Mouse (Mus musculus) intestine, embryonic 14.5 days (tissue): ENCODE measurements around the gene Ptch2. TPM values are rescaled to one million over a fixed set of nuclear protein-coding genes. Genes with fewer than 3 reads are reported as not detected.

ENCODE experiments used
- ATAC-seq: fragments of 200-750 bp; cut with Nextera tagmentation; replicated peaks from 2 replicates; pipeline ENCODE4 v1.8.0; 2017; ENCODE audit warnings: low read depth, moderate number of reproducible peaks, moderate TSS enrichment, moderate library complexity; ENCODE audit not compliant: low FRiP score, low TSS enrichment
- DNase-seq: peaks from one replicate; pipeline ENCODE4 v3.0.0-alpha.2; 2018; ENCODE audit warnings: low spot score
- H3K27ac ChIP-seq: fragments of 300-500 bp; sonication (generic); 2 replicates; pipeline ENCODE4 v1.5.1; 2014; ENCODE audit warnings: low read depth, mild to moderate bottlenecking, control low read depth
- H3K27me3 ChIP-seq: fragments of 300-500 bp; sonication (generic); replicated peaks from 2 replicates; pipeline ENCODE4 v1.6.1; 2014; ENCODE audit warnings: low read length, control low read depth; ENCODE audit not compliant: control insufficient read depth, insufficient read depth
- H3K36me3 ChIP-seq: fragments of 300-500 bp; sonication (generic); 2 replicates; pipeline ENCODE4 v1.6.1; 2014; ENCODE audit warnings: low read length, control low read depth; ENCODE audit not compliant: control insufficient read depth, insufficient read depth
- H3K4me1 ChIP-seq: fragments of 300-500 bp; sonication (generic); replicated peaks from 2 replicates; pipeline ENCODE4 v1.6.1; 2014; ENCODE audit warnings: low read length, control low read depth, mixed read lengths; ENCODE audit not compliant: control insufficient read depth, insufficient read depth
- H3K4me2 ChIP-seq: fragments of 300-500 bp; sonication (generic); 2 replicates; pipeline ENCODE4 v1.6.1; 2014; ENCODE audit warnings: low read length
- H3K4me3 ChIP-seq: fragments of 300-500 bp; sonication (generic); 2 replicates; pipeline ENCODE4 v1.5.1; 2014; ENCODE audit warnings: low read depth, low read length, control low read depth, mixed read lengths
- H3K9ac ChIP-seq: fragments of 300-500 bp; sonication (generic); 2 replicates; pipeline ENCODE4 v1.6.1; 2014; ENCODE audit warnings: mild to moderate bottlenecking, low read length
- H3K9me3 ChIP-seq: fragments of 300-500 bp; sonication (generic); 2 replicates; pipeline ENCODE4 v1.6.1; 2016; ENCODE audit warnings: low read length, control low read depth; ENCODE audit not compliant: control insufficient read depth
- WGBS: fragments of 180-500 bp; shearing (Covaris S2); extraction: QIAGEN DNeasy Blood & Tissue Kit; methylation state at CpG from one replicate; pipeline ENCODE4 v1.1.7; 2014; 5-methylcytosine and 5-hydroxymethylcytosine counted together
- polyA plus RNA-seq: library from polyadenylated mRNA; unstranded; fragments of >200 nt; fragmentation: Nextera tagmentation; extraction: Ambion mirVana; gene quantifications from 2 replicates; pipeline ENCODE4 v1.2.1, GENCODE M21; 2014

Ptch2 gene
- polyA plus RNA-seq, 1 experiment from 2014 or later: 8.4 TPM

GRCm38 (mm10) chr4:117062700-117063390 is 33.0 kb upstream of the Ptch2 start:
- H3K36me3 ChIP-seq: peaks cover 51% of the 10 kb centered on the region
- no peaks in the 10 kb centered on the region for H3K4me1 ChIP-seq
- H3K4me3 ChIP-seq: no peak overlapping the region
- H3K4me2 ChIP-seq: no peak overlapping the region
- DNase-seq: no peak
- H3K9me3 ChIP-seq: no peaks in the 10 kb centered on the region
- no peaks in the 10 kb centered on the region for H3K27me3 ChIP-seq
- ATAC-seq: no peak
- H3K9ac ChIP-seq: no peak overlapping the region
- WGBS: 64% methylated on average over 4 of the region's 4 CpGs
- no peak overlapping the region for H3K27ac ChIP-seq

GRCm38 (mm10) chr4:117068035-117068434 is 27.8 kb upstream of the Ptch2 start:
- no peak for DNase-seq
- Histone ChIP-seq H3K9ac (no peak overlapping the region), H3K4me1 (no peaks in the 10 kb centered on the region), H3K4me2 (no peak overlapping the region), H3K27me3 (no peaks in the 10 kb centered on the region), H3K27ac (no peak overlapping the region), H3K9me3 (no peaks in the 10 kb centered on the region), H3K36me3 (peaks cover 75% of the 10 kb centered on the region), H3K4me3 (no peak overlapping the region)
- whole genome bisulfite sequencing: 92% methylated on average over 7 of the region's 7 CpGs
- no peak for ATAC-seq

GRCm38 (mm10) chr4:117069647-117070046 is 26.2 kb upstream of the Ptch2 start:
- H3K4me1 ChIP-seq: no peaks in the 10 kb centered on the region
- H3K9me3 ChIP-seq: no peaks in the 10 kb centered on the region
- no peak overlapping the region for H3K9ac ChIP-seq
- no peak overlapping the region for H3K4me2 ChIP-seq
- ATAC-seq: no peak
- 96% methylated on average over 1 of the region's 1 CpGs for WGBS
- H3K36me3 ChIP-seq: peaks cover 81% of the 10 kb centered on the region
- no peak for DNase-seq
- H3K27ac ChIP-seq: no peak overlapping the region
- no peak overlapping the region for H3K4me3 ChIP-seq
- no peaks in the 10 kb centered on the region for H3K27me3 ChIP-seq

- Histone ChIP-seq H3K4me1 (no peaks in the 10 kb centered on the region), H3K4me3 (no peak overlapping the region), H3K9ac (no peak overlapping the region), H3K27me3 (no peaks in the 10 kb centered on the region), H3K9me3 (no peaks in the 10 kb centered on the region), H3K27ac (no peak overlapping the region), H3K4me2 (no peak overlapping the region), H3K36me3 (peaks cover 81% of the 10 kb centered on the region)
- ATAC-seq: no peak
- 88% methylated on average over 4 of the region's 4 CpGs for WGBS
- no peak for DNase-seq
Observed at GRCm38 (mm10) chr4:117070624-117071023, 25.3 kb upstream of the Ptch2 start.

- DNase-seq (no peak), ATAC-seq (no peak)
- no peak overlapping the region for H3K27ac ChIP-seq
- WGBS: 92% methylated on average over 5 of the region's 5 CpGs
- H3K9me3 ChIP-seq: no peaks in the 10 kb centered on the region
- peaks cover 82% of the 10 kb centered on the region for H3K36me3 ChIP-seq
- no peak overlapping the region for H3K9ac ChIP-seq
- H3K27me3 ChIP-seq: no peaks in the 10 kb centered on the region
- no peak overlapping the region for H3K4me3 ChIP-seq
- H3K4me1 ChIP-seq: no peaks in the 10 kb centered on the region
- H3K4me2 ChIP-seq: no peak overlapping the region
Observed at GRCm38 (mm10) chr4:117071183-117071582, 24.7 kb upstream of the Ptch2 start.

- no peak overlapping the region for H3K9ac ChIP-seq
- peaks cover 22% of the 10 kb centered on the region for H3K36me3 ChIP-seq
- H3K4me1 ChIP-seq: no peaks in the 10 kb centered on the region; the same call in 1 of the 2 replicates
- no peak for DNase-seq
- H3K4me3 ChIP-seq: no peak overlapping the region
- no peaks in the 10 kb centered on the region for H3K9me3 ChIP-seq
- WGBS: 70% methylated on average over 7 of the region's 7 CpGs
- H3K4me2 ChIP-seq: no peak overlapping the region
- H3K27me3 ChIP-seq: no peaks in the 10 kb centered on the region
- no peak for ATAC-seq
- H3K27ac ChIP-seq: no peak overlapping the region
Observed at GRCm38 (mm10) chr4:117087948-117088640, 7.8 kb upstream of the Ptch2 start.

- H3K4me3 ChIP-seq: no peak overlapping the region
- peaks cover 16% of the 10 kb centered on the region for H3K36me3 ChIP-seq
- DNase-seq (no peak), ATAC-seq (no peak)
- H3K4me2 ChIP-seq: no peak overlapping the region
- H3K27me3 ChIP-seq: no peaks in the 10 kb centered on the region
- WGBS: 70% methylated on average over 7 of the region's 7 CpGs
- H3K9ac ChIP-seq: no peak overlapping the region
- H3K4me1 ChIP-seq: peaks cover 3% of the 10 kb centered on the region; the same call in 1 of the 2 replicates
- H3K27ac ChIP-seq: no peak overlapping the region
- H3K9me3 ChIP-seq: no peaks in the 10 kb centered on the region
Observed at GRCm38 (mm10) chr4:117090586-117090985, 5.3 kb upstream of the Ptch2 start.

- 59% methylated on average over 3 of the region's 3 CpGs for WGBS
- Histone ChIP-seq H3K4me1 (peaks cover 10% of the 10 kb centered on the region; the same call in 1 of the 2 replicates), H3K27me3 (no peaks in the 10 kb centered on the region), H3K4me3 (no peak overlapping the region), H3K27ac (peak overlapping the region; percentile 68; the same call in 1 of the 2 replicates), H3K36me3 (no peaks in the 10 kb centered on the region), H3K4me2 (peak overlapping the region; percentile 79; the same call in 1 of the 2 replicates), H3K9ac (no peak overlapping the region), H3K9me3 (no peaks in the 10 kb centered on the region)
- DNase-seq (no peak), ATAC-seq (no peak)
Observed at GRCm38 (mm10) chr4:117094626-117095361, 1.1 kb upstream of the Ptch2 start.
